Mouse (Mus musculus) ES-E14 (cell line): ENCODE data around the gene Esyt1. TPM values are rescaled to one million over a fixed set of nuclear protein-coding genes. Genes with fewer than 3 reads are reported as not detected.
"Not testable (repeated sequence)": the region's sequence is repeated elsewhere in the genome, so short reads cannot be mapped to it uniquely, and the experiment has no call there.

Experiments
- DNase-seq: peaks from one replicate; pipeline ENCODE4 v3.0.0-alpha.2; 2013; ENCODE audit warnings: low read depth, low spot score
- H3K27ac ChIP-seq: 2 replicates; pipeline ENCODE4 v1.5.1; 2012; ENCODE audit warnings: low read depth, mild to moderate bottlenecking, low read length, moderate library complexity, mixed read lengths; ENCODE audit not compliant: poor library complexity, insufficient read depth, severe bottlenecking
- H3K36me3 ChIP-seq: 2 replicates; pipeline ENCODE4 v1.6.1; 2012; ENCODE audit warnings: mild to moderate bottlenecking, low read length, moderate library complexity, mixed read lengths; ENCODE audit not compliant: control insufficient read depth, poor library complexity, insufficient read depth, severe bottlenecking
- H3K4me1 ChIP-seq, 2 experiments: fragments of 150-350 bp in 1 of 2; sonication (generic) in 1 of 2; 2 replicates each; pipeline ENCODE4 v1.6.1; 2012; ENCODE audit warnings: low read length in 2 of 2, mild to moderate bottlenecking in 1 of 2, mixed read lengths in 1 of 2; ENCODE audit not compliant: control insufficient read depth in 2 of 2, insufficient read depth in 2 of 2, poor library complexity in 1 of 2
- H3K4me3 ChIP-seq, 2 experiments: fragments of 150-350 bp in 1 of 2; sonication (generic) in 1 of 2; 2 replicates each; pipeline ENCODE4 v1.5.1; 2012; ENCODE audit warnings: low read length in 2 of 2, low read depth in 1 of 2, mild to moderate bottlenecking in 1 of 2, mixed read lengths in 1 of 2; ENCODE audit not compliant: insufficient read depth in 1 of 2, poor library complexity in 1 of 2, severe bottlenecking in 1 of 2
- H3K9ac ChIP-seq: 2 replicates; pipeline ENCODE4 v1.6.1; 2012; ENCODE audit warnings: low read depth, mild to moderate bottlenecking, low read length, mixed read lengths; ENCODE audit not compliant: poor library complexity, insufficient read depth, severe bottlenecking
- H3K9me3 ChIP-seq: fragments of 150-350 bp; sonication (generic); 2 replicates; pipeline ENCODE4 v1.6.1; 2012; ENCODE audit warnings: low read depth, mild to moderate bottlenecking, low read length; ENCODE audit not compliant: control insufficient read depth, insufficient read depth
- CHD2 ChIP-seq: IDR thresholded peaks from 2 replicates; pipeline ENCODE4 v1.6.1; 2014; ENCODE audit warnings: mild to moderate bottlenecking, low read depth, low read length, inconsistent platforms
- HCFC1 ChIP-seq: IDR thresholded peaks from 2 replicates; pipeline ENCODE4 v1.6.1; 2012; ENCODE audit warnings: low read length, inconsistent platforms, borderline replicate concordance; ENCODE audit not compliant: insufficient read depth
- MAFK ChIP-seq: IDR thresholded peaks from 2 replicates; pipeline ENCODE4 v1.6.1; 2014; ENCODE audit warnings: mild to moderate bottlenecking, low read depth, low read length, inconsistent platforms; ENCODE audit not compliant: insufficient read depth
- ZC3H11A ChIP-seq: IDR thresholded peaks from 2 replicates; pipeline ENCODE4 v1.6.1; 2012; ENCODE audit warnings: low read depth, mild to moderate bottlenecking, inconsistent platforms, low read length, borderline replicate concordance
- ZNF384 ChIP-seq: IDR thresholded peaks from 2 replicates; pipeline ENCODE4 v1.6.1; 2012; ENCODE audit warnings: low read depth, low read length, inconsistent platforms
- in situ Hi-C, 2 experiments: fragments of 600-800 bp; cut with MboI; formaldehyde crosslinking; loops; one replicate each; pipeline ENCODE4 v1.15.1; 2025; ENCODE audit warnings: low sequenced_read_pairs in 2 of 2, inconsistent platforms in 1 of 2; ENCODE audit not compliant: unreplicated experiment in 2 of 2
- total RNA-seq: library from RNA; depleted of rRNA; stranded (reverse); fragments of 300-350 nt; gene quantifications from 2 replicates; pipeline ENCODE4 v1.2.3, GENCODE M21; 2012

Esyt1 gene
- total RNA-seq, 1 experiment: 62.7 TPM

- DNase-seq: no peak
- peak overlapping the region; percentile 37; the same call in 1 of the 2 replicates for H3K27ac ChIP-seq
- peak overlapping the region; percentile 72 to 85 for H3K4me3 ChIP-seq
- peaks cover 25% of the 10 kb centered on the region for H3K36me3 ChIP-seq
- no peaks in the 10 kb centered on the region for H3K9me3 ChIP-seq
- peak overlapping the region; percentile 78 for H3K9ac ChIP-seq
- in situ Hi-C loops: no loop called here
- peaks cover 2 to 27% of the 10 kb centered on the region in 2 experiments; a peak in 3 of 4 replicates for H3K4me1 ChIP-seq
- TF ChIP-seq ZNF384: no peak
- no peak for TF ChIP-seq MAFK
Measured at GRCm38 (mm10) chr10:128494667-128495245, 30.9 kb downstream of the Esyt1 start.

- peak within 1 kb of the TSS; percentile 95 for H3K27ac ChIP-seq
- peak within 1 kb of the TSS; percentile 82 for H3K9ac ChIP-seq
- peaks cover 2 to 30% of the 10 kb centered on the region in 2 experiments; a peak in 3 of 4 replicates for H3K4me1 ChIP-seq
- in situ Hi-C loops: no loop called here
- H3K36me3 ChIP-seq: peaks cover 28% of the 10 kb centered on the region
- TF ChIP-seq ZNF384 (no peak), ZC3H11A (no peak), CHD2 (no peak; the same call in 1 of the 2 replicates), HCFC1 (peak; percentile 55; the same call in 1 of the 2 replicates), MAFK (no peak)
- peak within 1 kb of the TSS; percentile 83 to 95 for H3K4me3 ChIP-seq
- peak; percentile 99 for DNase-seq
- no peaks in the 10 kb centered on the region for H3K9me3 ChIP-seq
Measured at GRCm38 (mm10) chr10:128493695-128494666, 31.7 kb downstream of the Esyt1 start, which contains the start of gene Myl6. TSS of gene Myl6 (minus strand) at chr10:128494145.

- in situ Hi-C loops: no loop called here
- H3K27ac ChIP-seq: peak overlapping the region; percentile 51
- H3K4me3 ChIP-seq: peak overlapping the region; percentile 83 to 95
- no peak for DNase-seq
- peak overlapping the region; percentile 82 for H3K9ac ChIP-seq
- peaks cover 31% of the 10 kb centered on the region for H3K36me3 ChIP-seq
- peaks cover 2 to 33% of the 10 kb centered on the region in 2 experiments; a peak in 3 of 4 replicates for H3K4me1 ChIP-seq
- TF ChIP-seq ZNF384 (no peak), MAFK (no peak), HCFC1 (no peak), CHD2 (no peak), ZC3H11A (no peak)
- H3K9me3 ChIP-seq: no peaks in the 10 kb centered on the region
Measured at GRCm38 (mm10) chr10:128493319-128493694, 32.4 kb downstream of the Esyt1 start.

- in situ Hi-C loops: no loop called here
- Histone ChIP-seq H3K9me3 (no peaks in the 10 kb centered on the region), H3K36me3 (peaks cover 35% of the 10 kb centered on the region), H3K9ac (peak overlapping the region; percentile 82), H3K4me1 (peaks cover 2 to 37% of the 10 kb centered on the region in 2 experiments; a peak in 3 of 4 replicates), H3K27ac (peak overlapping the region; percentile 51), H3K4me3 (peak overlapping the region; percentile 83 to 95)
- no peak for DNase-seq
- 0 out of 2 replicates have a peak, but pooled peaks have one; percentile 29 for TF ChIP-seq CHD2
- no peak for TF ChIP-seq MAFK
Measured at GRCm38 (mm10) chr10:128492633-128493311, 32.9 kb downstream of the Esyt1 start.

- not testable (repeated sequence) for H3K9me3 ChIP-seq
Measured at GRCm38 (mm10) chr10:128492051-128492450, 33.6 kb downstream of the Esyt1 start.

More at GRCm38 (mm10) chr10:128492051-128492450, 33.6 kb downstream of the Esyt1 start:
- Histone ChIP-seq H3K4me3 (peak overlapping the region; percentile 83 to 95), H3K36me3 (peaks cover 40% of the 10 kb centered on the region), H3K4me1 (peaks cover 2 to 38% of the 10 kb centered on the region in 2 experiments; a peak in 3 of 4 replicates)
- in situ Hi-C loops, H3K27ac ChIP-seq, DNase-seq, H3K9ac ChIP-seq: not testable (repeated sequence)
